Mouse (Mus musculus) megakaryocyte, adult 5-6 weeks (primary cell): ENCODE data around the gene Jph3. TPM values are rescaled to one million over a fixed set of nuclear protein-coding genes. Genes with fewer than 3 reads are reported as not detected.

Source experiments
- ATAC-seq: 2 replicates; pipeline ENCODE4 v1.8.0; 2016; ENCODE audit warnings: mild to moderate bottlenecking, inconsistent platforms; ENCODE audit not compliant: poor library complexity, severe bottlenecking
- total RNA-seq, 2 experiments: library from RNA; stranded (forward) in 1 of 2; stranded (reverse) in 1 of 2; fragments of 153-499, 151-499 nt in 1 of 2; fragments of 221-1000, 200-1000 nt in 1 of 2; gene quantifications; 2 replicates each; pipeline versions ENCODE4 v1.2.3 to v1.2.4; 2015 to 2017

Jph3 gene
- total RNA-seq, 2 experiments from 2014 or later = 0.07 to 0.18 TPM

- no peak for ATAC-seq
These were observed 44.5 kb downstream of the Jph3 start for GRCm38 (mm10) chr8:121773876-121774275.

GRCm38 (mm10) chr8:121782493-121782892, 53.1 kb downstream of the Jph3 start:
- no peak for ATAC-seq

- ATAC-seq = no peak
These were observed 57.1 kb downstream of the Jph3 start for GRCm38 (mm10) chr8:121786542-121786941.

GRCm38 (mm10) chr8:121788786-121789185, 59.4 kb downstream of the Jph3 start:
- no peak for ATAC-seq

GRCm38 (mm10) chr8:121792159-121792558, 62.7 kb downstream of the Jph3 start:
- peak; percentile 73 for ATAC-seq

- ATAC-seq = peak; percentile 4
These were observed 63.2 kb downstream of the Jph3 start for GRCm38 (mm10) chr8:121792627-121793026.

- no peak for ATAC-seq
These were observed 64.7 kb downstream of the Jph3 start for GRCm38 (mm10) chr8:121794151-121794550.

GRCm38 (mm10) chr8:121795461-121795860, 66.0 kb downstream of the Jph3 start:
- no peak for ATAC-seq

GRCm38 (mm10) chr8:121796406-121796805, 67.0 kb downstream of the Jph3 start:
- peak; percentile 47 for ATAC-seq

- no peak for ATAC-seq
These were observed 69.0 kb downstream of the Jph3 start for GRCm38 (mm10) chr8:121798401-121798800.

- no peak for ATAC-seq
These were observed 75.4 kb downstream of the Jph3 start for GRCm38 (mm10) chr8:121804829-121805228.

GRCm38 (mm10) chr8:121806126-121806525, 76.7 kb downstream of the Jph3 start:
- peak; percentile 91 for ATAC-seq

- no peak for ATAC-seq
These were observed 78.6 kb downstream of the Jph3 start for GRCm38 (mm10) chr8:121808032-121808431.

- ATAC-seq = no peak
These were observed 80.2 kb downstream of the Jph3 start for GRCm38 (mm10) chr8:121809524-121810155.

- ATAC-seq = no peak
These were observed 82.1 kb downstream of the Jph3 start for GRCm38 (mm10) chr8:121811502-121811901.

GRCm38 (mm10) chr8:121811931-121812570, 82.6 kb downstream of the Jph3 start:
- no peak for ATAC-seq

GRCm38 (mm10) chr8:121818226-121818625, 88.8 kb downstream of the Jph3 start:
- no peak for ATAC-seq

GRCm38 (mm10) chr8:121820840-121821239, 91.4 kb downstream of the Jph3 start:
- ATAC-seq = no peak

GRCm38 (mm10) chr8:121821320-121821719, 91.9 kb downstream of the Jph3 start:
- ATAC-seq = no peak

- no peak for ATAC-seq
These were observed 92.3 kb downstream of the Jph3 start for GRCm38 (mm10) chr8:121821770-121822169.

GRCm38 (mm10) chr8:121827726-121828125, 98.3 kb downstream of the Jph3 start:
- no peak for ATAC-seq

GRCm38 (mm10) chr8:121828376-121829023, 99.1 kb downstream of the Jph3 start:
- no peak for ATAC-seq
